Mouse (Mus musculus) myocyte (in vitro differentiated cells): ENCODE data around the gene Cirbp.

ENCODE experiments used
- CEBPB ChIP-seq: IDR thresholded peaks from 2 replicates; pipeline ENCODE4 v1.6.1; 2011; ENCODE audit warnings: mild to moderate bottlenecking, moderate library complexity; ENCODE audit not compliant: poor library complexity, insufficient read depth, severe bottlenecking
- E2F4 ChIP-seq: IDR thresholded peaks from one replicate; pipeline ENCODE4 v1.6.1; 2011; ENCODE audit warnings: mild to moderate bottlenecking, control low read depth, moderate library complexity; ENCODE audit not compliant: insufficient read depth
- MAX ChIP-seq: IDR thresholded peaks from one replicate; pipeline ENCODE4 v1.6.1; 2011; ENCODE audit warnings: low read depth, mild to moderate bottlenecking, control low read depth
- MYOD1 ChIP-seq, 3 experiments: IDR thresholded peaks; one replicate each; pipeline ENCODE4 v1.6.1; 2011; ENCODE audit warnings: control low read depth in 2 of 3, low read depth in 2 of 3, mild to moderate bottlenecking in 2 of 3, moderate library complexity in 1 of 3; ENCODE audit not compliant: insufficient read length in 2 of 3, control insufficient read depth in 1 of 3
- MYOG ChIP-seq, 3 experiments: IDR thresholded peaks; one replicate each; pipeline ENCODE4 v1.6.1; 2011; ENCODE audit warnings: control low read depth in 2 of 3, low read depth in 2 of 3, mild to moderate bottlenecking in 2 of 3; ENCODE audit not compliant: insufficient read length in 2 of 3, control insufficient read depth in 1 of 3, insufficient read depth in 1 of 3
- POLR2A ChIP-seq: IDR thresholded peaks from one replicate; pipeline ENCODE4 v1.6.1; 2011; ENCODE audit warnings: low read depth, mild to moderate bottlenecking, control low read depth, moderate library complexity; ENCODE audit not compliant: insufficient read length
- POLR2AphosphoS2 ChIP-seq: IDR thresholded peaks from one replicate; pipeline ENCODE4 v1.6.1; 2011; ENCODE audit warnings: low read depth, control low read depth; ENCODE audit not compliant: insufficient read length
- REST ChIP-seq: IDR thresholded peaks from one replicate; pipeline ENCODE4 v1.6.1; 2011; ENCODE audit warnings: mild to moderate bottlenecking, control low read depth, moderate library complexity; ENCODE audit not compliant: insufficient read depth, insufficient read length
- SRF ChIP-seq: IDR thresholded peaks from one replicate; pipeline ENCODE4 v1.6.1; 2011; ENCODE audit warnings: low read depth; ENCODE audit not compliant: control insufficient read depth, insufficient read length
- TCF12 ChIP-seq: IDR thresholded peaks from one replicate; pipeline ENCODE4 v1.6.1; 2011; ENCODE audit warnings: mild to moderate bottlenecking, control low read depth; ENCODE audit not compliant: poor library complexity, insufficient read depth, severe bottlenecking
- USF1 ChIP-seq: IDR thresholded peaks from one replicate; pipeline ENCODE4 v1.6.1; 2011; ENCODE audit warnings: low read depth, mild to moderate bottlenecking, control low read depth, moderate library complexity

GRCm38 (mm10) chr10:80160455-80161371 lies 5.1 kb upstream of the Cirbp start:
- TF ChIP-seq MAX (no peak), SRF (peak; percentile 18), POLR2A (peak; percentile 65), REST (no peak), TCF12 (peak; percentile 15), POLR2AphosphoS2 (peak; percentile 76), E2F4 (no peak), USF1 (no peak), CEBPB (no peak), MYOG (IDR thresholded peaks at IDR 0.05; ENCODE audit: control insufficient read depth in 1 of 3, insufficient read depth in 1 of 3, insufficient read length in 2 of 3, low read depth in 2 of 3) (peak in 2 of 3 experiments; percentile 21 to 73), MYOD1 (IDR thresholded peaks at IDR 0.05; ENCODE audit: control insufficient read depth in 1 of 3, insufficient read length in 2 of 3, low read depth in 2 of 3) (peak in 2 of 3 experiments; percentile 27 to 62)
